Mouse (Mus musculus) duodenum, adult 2 months (tissue): ENCODE results near the gene Cfap43. TPM values are rescaled to one million over a fixed set of nuclear protein-coding genes. Genes with fewer than 3 reads are reported as not detected.

ENCODE experiments used
- polyA plus RNA-seq: library from polyadenylated mRNA; depleted of rRNA; stranded (reverse); fragments of >200 nt; gene quantifications from 2 replicates; pipeline ENCODE4 v1.2.3, GENCODE M21; 2012; ENCODE audit warnings: low replicate concordance; rRNA removed

Cfap43 gene
- polyA plus RNA-seq: 0.26 TPM in 1 of 2 replicates, not detected in the other

GRCm38 (mm10) chr19:47919126-47919965, at the start of gene Cfap43, which contains the start of gene Itprip:
Gene Cfap43 (minus strand): TSS chr19:47919287.
Gene Itprip (minus strand): TSS chr19:47919299.

GRCm38 (mm10) chr19:47937443-47938406, 18.6 kb upstream of the Cfap43 start, which contains the start of gene Cfap58:
Gene Cfap58 (plus strand): TSS chr19:47937675.

GRCm38 (mm10) chr19:47865353-47865947, 53.6 kb downstream of the Cfap43 start, which contains the start of gene Gsto2:
Gene Gsto2 (plus strand): TSS chr19:47865534.

GRCm38 (mm10) chr19:47854796-47855783, 64.0 kb downstream of the Cfap43 start, which contains the start of gene Gsto1:
Gene Gsto1 (plus strand): TSS chr19:47854970.

GRCm38 (mm10) chr19:47731071-47731881, 187.8 kb downstream of the Cfap43 start, which contains the start of gene Sfr1:
Gene Sfr1 (plus strand): TSS chr19:47731682.

GRCm38 (mm10) chr19:47691994-47692393, 227.1 kb downstream of the Cfap43 start, which contains the start of gene Col17a1:
Gene Col17a1 (minus strand): TSS chr19:47692094.

Other genes starting within 250 kb of the Cfap43 start
- gene Col17a1, start 227.2 kb downstream of the Cfap43 start, polyA plus RNA-seq: 0.11 and 0.62 TPM in 2 replicates
- gene Sfr1, start 187.6 kb downstream of the Cfap43 start, polyA plus RNA-seq: 20.5 and 22.0 TPM in 2 replicates
- gene Gsto1, start 64.3 kb downstream of the Cfap43 start, polyA plus RNA-seq: 287 and 346 TPM in 2 replicates
- 0.34 TPM in 1 of 2 replicates, not detected in the other for gene Gsto2, start 53.8 kb downstream of the Cfap43 start, polyA plus RNA-seq
- gene Itprip, start within 50 bp of the Cfap43 start, polyA plus RNA-seq: 1.7 and 2.1 TPM in 2 replicates
- gene Cfap58, start 18.4 kb upstream of the Cfap43 start, polyA plus RNA-seq: not detected in 2 replicates